Mouse (Mus musculus): ENCODE results near the gene Rpl9-ps6. TPM values are rescaled to one million over a fixed set of nuclear protein-coding genes. Genes with fewer than 3 reads are reported as not detected.

Rpl9-ps6 gene
- total RNA-seq, 2 experiments from 2014 or later, result 51.0 to 54.2 TPM

Other genes with a start within 250 kb of the Rpl9-ps6 start
- 10 to 100 TPM; 62.4 to 73.1 TPM for gene Sgms1, start 76.9 kb downstream of the Rpl9-ps6 start, total RNA-seq (2021)
- gene Minpp1, start 19.2 kb upstream of the Rpl9-ps6 start, total RNA-seq (2021), result 10 to 100 TPM; 30.4 to 31.8 TPM
- 10 to 100 TPM; 14.5 to 15.4 TPM for gene Papss2, start 129.2 kb upstream of the Rpl9-ps6 start, total RNA-seq (2021)

Measured in gastrocnemius, postnatal 4 days (tissue).